Mouse (Mus musculus) liver, embryonic 14.5 days (tissue): ENCODE measurements around the gene Cfap206. TPM values are rescaled to one million over a fixed set of nuclear protein-coding genes. Genes with fewer than 3 reads are reported as not detected.

Source experiments
- ATAC-seq: fragments of 200-750 bp; cut with Nextera tagmentation; 2 replicates; pipeline ENCODE4 v1.8.0; 2017; ENCODE audit warnings: moderate number of reproducible peaks, mild to moderate bottlenecking, moderate library complexity; ENCODE audit not compliant: insufficient read depth
- DNase-seq, 3 experiments: peaks; one replicate each; pipeline ENCODE4 v3.0.0-alpha.2; 2012 to 2013; ENCODE audit warnings: low read depth in 3 of 3, low spot score in 3 of 3
- H3K27ac ChIP-seq: fragments of 300-500 bp; sonication (generic); 2 replicates; pipeline ENCODE4 v1.5.1; 2014; ENCODE audit warnings: moderate library complexity, mild to moderate bottlenecking, control low read depth, inconsistent platforms
- H3K27me3 ChIP-seq: fragments of 300-500 bp; sonication (generic); 2 replicates; pipeline ENCODE4 v1.6.1; 2014; ENCODE audit warnings: mild to moderate bottlenecking, low read length, moderate library complexity; ENCODE audit not compliant: control insufficient read depth, insufficient read depth
- H3K36me3 ChIP-seq: fragments of 300-500 bp; sonication (generic); replicated peaks from 2 replicates; pipeline ENCODE4 v1.6.1; 2014; ENCODE audit warnings: low read depth; ENCODE audit not compliant: control insufficient read depth, insufficient read depth
- H3K4me1 ChIP-seq, 2 experiments: fragments of 200-500 bp in 1 of 2; fragments of 300-500 bp in 1 of 2; sonication (generic) in 1 of 2; replicated peaks; 2 replicates each; pipeline ENCODE4 v1.6.1; 2012 to 2014; ENCODE audit warnings: antibody characterized with exemption in 1 of 2, inconsistent platforms in 1 of 2, low read length in 1 of 2; ENCODE audit not compliant: control insufficient read depth in 2 of 2, insufficient read depth in 2 of 2
- H3K4me2 ChIP-seq: fragments of 300-500 bp; sonication (generic); 2 replicates; pipeline ENCODE4 v1.6.1; 2014; ENCODE audit warnings: low read depth, mild to moderate bottlenecking, control low read depth, moderate library complexity
- H3K4me3 ChIP-seq, 2 experiments: fragments of 200-500 bp in 1 of 2; fragments of 300-500 bp in 1 of 2; sonication (generic) in 1 of 2; 2 replicates each; pipeline ENCODE4 v1.5.1; 2012 to 2014; ENCODE audit warnings: low read depth in 2 of 2, low read length in 2 of 2, mild to moderate bottlenecking in 2 of 2, control low read depth in 1 of 2, inconsistent platforms in 1 of 2, moderate library complexity in 1 of 2; ENCODE audit not compliant: insufficient read depth in 1 of 2
- H3K9ac ChIP-seq: fragments of 300-500 bp; sonication (generic); replicated peaks from 2 replicates; pipeline ENCODE4 v1.6.1; 2014; ENCODE audit warnings: mild to moderate bottlenecking, control low read depth, moderate library complexity
- H3K9me3 ChIP-seq: fragments of 300-500 bp; sonication (generic); 2 replicates; pipeline ENCODE4 v1.6.1; 2016; ENCODE audit warnings: low read length, mixed read lengths; ENCODE audit not compliant: control insufficient read depth
- CTCF ChIP-seq: IDR thresholded peaks from 2 replicates; pipeline ENCODE4 v1.5.1; 2016; ENCODE audit warnings: antibody characterized with exemption, low read depth, control low read depth
- WGBS: fragments of 180-500 bp; shearing (Covaris S2); extraction: QIAGEN DNeasy Blood & Tissue Kit; methylation state at CpG from one replicate; pipeline ENCODE4 v1.1.7; 2014; ENCODE audit not compliant: insufficient replicate concordance; 5-methylcytosine and 5-hydroxymethylcytosine counted together
- polyA plus RNA-seq, 2 experiments: library from polyadenylated mRNA; depleted of rRNA in 1 of 2; stranded (reverse) in 1 of 2; unstranded in 1 of 2; fragments of >200 nt; fragmentation: Nextera tagmentation in 1 of 2; extraction: Ambion mirVana in 1 of 2; gene quantifications; 2 replicates each; pipeline versions ENCODE4 v1.2.1 to v1.2.3; 2012 to 2014

Cfap206 gene
- polyA plus RNA-seq, 2 experiments, result not detected

DNA sequence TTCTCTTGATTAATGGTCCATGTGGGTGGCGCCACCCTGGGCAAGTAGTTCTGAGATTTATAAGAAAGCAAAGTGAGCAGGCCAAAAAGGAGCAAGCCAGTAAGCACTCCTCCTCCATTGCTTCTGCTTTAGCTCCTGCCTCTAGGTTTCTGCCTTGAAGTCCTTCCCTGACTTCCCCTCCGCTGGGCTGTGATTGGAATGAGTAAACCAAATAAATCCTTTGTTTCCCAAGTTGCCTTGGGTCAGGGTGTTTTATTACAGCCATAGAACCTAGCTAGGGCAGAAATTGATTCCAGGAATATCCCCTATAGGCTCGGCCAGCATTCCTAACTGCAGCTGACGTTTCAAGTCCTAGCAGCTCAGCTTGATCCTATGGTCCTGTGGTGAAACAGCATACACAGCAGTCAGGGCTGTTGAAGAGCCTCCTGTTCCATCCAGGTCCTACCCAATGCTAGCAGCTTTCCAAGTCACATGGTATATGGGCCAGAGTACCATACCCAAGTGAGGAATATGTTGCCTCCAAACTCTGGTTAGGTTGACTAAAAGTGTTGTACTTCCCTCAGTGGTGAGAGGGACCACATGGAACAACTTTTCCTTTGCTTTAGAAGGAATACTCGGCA is 90.2 kb downstream of the Cfap206 start:
- WGBS, result 69% methylated on average over 5 of the region's 5 CpGs

More for the DNA sequence above, 90.2 kb downstream of the Cfap206 start:
- H3K9me3 ChIP-seq, result no peaks in the 10 kb centered on the region
- H3K27ac ChIP-seq, result no peak overlapping the region
- DNase-seq (no peak), ATAC-seq (no peak)
- no peaks in the 10 kb centered on the region for H3K4me1 ChIP-seq
- no peak overlapping the region for H3K4me3 ChIP-seq
- peaks cover 6% of the 10 kb centered on the region for H3K36me3 ChIP-seq
- H3K27me3 ChIP-seq, result no peaks in the 10 kb centered on the region
- H3K4me2 ChIP-seq, result no peak overlapping the region
- no peak for TF ChIP-seq CTCF
- no peak overlapping the region for H3K9ac ChIP-seq

Other genes with a start within 250 kb of the Cfap206 start
- 16.1 and 27.4 TPM in 2 replicates for gene Akirin2, start 179.3 kb downstream of the Cfap206 start, polyA plus RNA-seq (2012; rRNA removed)
- gene Akirin2, start 179.3 kb downstream of the Cfap206 start, polyA plus RNA-seq (2014; fragmentation: Nextera tagmentation; extraction: Ambion mirVana), result 19.7 and 23.8 TPM in 2 replicates
- gene Orc3, start 115.3 kb downstream of the Cfap206 start, polyA plus RNA-seq (2012; rRNA removed), result 14.7 and 21.9 TPM in 2 replicates
- 45.0 and 48.8 TPM in 2 replicates for gene Orc3, start 115.3 kb downstream of the Cfap206 start, polyA plus RNA-seq (2014; fragmentation: Nextera tagmentation; extraction: Ambion mirVana)
- 9.9 and 17.4 TPM in 2 replicates for gene Rars2, start 115.2 kb downstream of the Cfap206 start, polyA plus RNA-seq (2012; rRNA removed)
- 23.5 and 28.4 TPM in 2 replicates for gene Rars2, start 115.2 kb downstream of the Cfap206 start, polyA plus RNA-seq (2014; fragmentation: Nextera tagmentation; extraction: Ambion mirVana)
- gene Slc35a1, start 42.8 kb downstream of the Cfap206 start, polyA plus RNA-seq (2012; rRNA removed), result 5.1 and 8.3 TPM in 2 replicates
- gene Slc35a1, start 42.8 kb downstream of the Cfap206 start, polyA plus RNA-seq (2014; fragmentation: Nextera tagmentation; extraction: Ambion mirVana), result 9.4 and 10.0 TPM in 2 replicates
- not detected in 2 replicates for gene Gm136, start 26.1 kb upstream of the Cfap206 start, polyA plus RNA-seq (2012; rRNA removed)
- not detected in 2 replicates for gene Gm136, start 26.1 kb upstream of the Cfap206 start, polyA plus RNA-seq (2014; fragmentation: Nextera tagmentation; extraction: Ambion mirVana)
- 4.0 and 8.5 TPM in 2 replicates for gene Smim8, start 48.2 kb upstream of the Cfap206 start, polyA plus RNA-seq (2012; rRNA removed)
- 26.4 and 30.6 TPM in 2 replicates for gene Smim8, start 48.2 kb upstream of the Cfap206 start, polyA plus RNA-seq (2014; fragmentation: Nextera tagmentation; extraction: Ambion mirVana)
- 1.7 and 2.5 TPM in 2 replicates for gene Zfp292, start 152.8 kb upstream of the Cfap206 start, polyA plus RNA-seq (2012; rRNA removed)
- 4.7 and 4.9 TPM in 2 replicates for gene Zfp292, start 152.8 kb upstream of the Cfap206 start, polyA plus RNA-seq (2014; fragmentation: Nextera tagmentation; extraction: Ambion mirVana)
- gene Cga, start 163.6 kb upstream of the Cfap206 start, polyA plus RNA-seq (2012; rRNA removed), result not detected in 2 replicates
- not detected in 2 replicates for gene Cga, start 163.6 kb upstream of the Cfap206 start, polyA plus RNA-seq (2014; fragmentation: Nextera tagmentation; extraction: Ambion mirVana)